Mouse (Mus musculus) layer of hippocampus, adult 2 months (tissue): Measurements from ENCODE around the gene Gm49396. TPM values are rescaled to one million over a fixed set of nuclear protein-coding genes. Genes with fewer than 3 reads are reported as not detected.

ENCODE experiments used
- DNase-seq, 2 experiments: peaks; one replicate each; pipeline ENCODE4 v3.0.0; 2022; ENCODE audit warnings: low spot score in 2 of 2
- H3K27ac ChIP-seq: fragments of 200-600 bp; 2 replicates; pipeline ENCODE4 v1.8.1; 2022
- H3K4me3 ChIP-seq: fragments of 200-600 bp; 2 replicates; pipeline ENCODE4 v1.8.1; 2022; ENCODE audit warnings: mild to moderate bottlenecking
- CTCF ChIP-seq: fragments of 200-600 bp; conservative IDR thresholded peaks from 2 replicates; pipeline ENCODE4 v1.8.1; 2022; ENCODE audit warnings: antibody characterized with exemption, mild to moderate bottlenecking, moderate library complexity
- microRNA-seq, 2 experiments: library from miRNA; unstranded; fragments of <30 nt; microRNA quantifications; one replicate each; pipeline ENCODE4 v1.2.0; 2021
- total RNA-seq, 2 experiments: library from RNA; stranded (reverse); gene quantifications; 2 replicates each; pipeline ENCODE4 v1.2.3; 2021

Gm49396 gene
- total RNA-seq, 2 experiments from 2014 or later = 9.0 to 11.4 TPM

- no peak for DNase-seq
- H3K4me3 ChIP-seq = no peak within 1 kb of the TSS
- no peak for TF ChIP-seq CTCF
- H3K27ac ChIP-seq = no peak within 1 kb of the TSS
Measured at GRCm38 (mm10) chr7:30612654-30613402, 49.7 kb downstream of the Gm49396 start, which contains the start of gene Upk1a. Upk1a (minus strand) TSS chr7:30612847.

- Histone ChIP-seq H3K27ac (no peak overlapping the region), H3K4me3 (no peak overlapping the region)
- TF ChIP-seq CTCF = peak; percentile 85
- peak in 1 of 2 experiments; percentile 50 for DNase-seq
Measured at GRCm38 (mm10) chr7:30613529-30614112, 50.5 kb downstream of the Gm49396 start.

GRCm38 (mm10) chr7:30614454-30614853 is 51.3 kb downstream of the Gm49396 start:
- DNase-seq = no peak
- Histone ChIP-seq H3K27ac (no peak overlapping the region), H3K4me3 (no peak overlapping the region)
- peak; percentile 59 for TF ChIP-seq CTCF

GRCm38 (mm10) chr7:30615049-30615760 is 52.1 kb downstream of the Gm49396 start:
- no peak for TF ChIP-seq CTCF
- H3K27ac ChIP-seq = no peak overlapping the region
- DNase-seq = no peak
- no peak overlapping the region for H3K4me3 ChIP-seq

Small RNAs within 50 kb of the gene (microRNA-seq; reads per million reads assigned to microRNA genes)
- 0.96 to 1.1 reads per million in 2 experiments for gene Gm38670
- gene Mir3569 = 0 to 0.92 reads per million in 2 experiments

Other genes with a start within 250 kb of the Gm49396 start
- 10 to 100 TPM in 1 of 2 experiments, 1 to 10 TPM in 1; 9.4 to 14.2 TPM for gene Syne4, start 248.5 kb upstream of the Gm49396 start, total RNA-seq
- gene E130208F15Rik, start 241.6 kb upstream of the Gm49396 start, total RNA-seq = under 1 TPM; 0.41 to 0.81 TPM
- gene Sdhaf1, start 239.4 kb upstream of the Gm49396 start, total RNA-seq = 1 to 10 TPM; 6.7 to 7.3 TPM
- gene Lrfn3, start 200.6 kb upstream of the Gm49396 start, total RNA-seq = 10 to 100 TPM; 32.4 to 34.6 TPM
- gene Tyrobp, start 149.6 kb upstream of the Gm49396 start, total RNA-seq = 10 to 100 TPM; 26.7 to 32.6 TPM
- gene Hcst, start 143.5 kb upstream of the Gm49396 start, total RNA-seq = 1 to 10 TPM in 1 of 2 experiments, not detected in 1; 1.5 TPM
- 1 to 10 TPM; 2.8 to 3.0 TPM for gene Nfkbid, start 141.6 kb upstream of the Gm49396 start, total RNA-seq
- gene Aplp1, start 117.8 kb upstream of the Gm49396 start, total RNA-seq = 1,000 to 10,000 TPM; 1,283 to 1,305 TPM
- 10 to 100 TPM; 15.0 to 20.4 TPM for gene Kirrel2, start 105.7 kb upstream of the Gm49396 start, total RNA-seq
- gene Nphs1, start 105.0 kb upstream of the Gm49396 start, total RNA-seq = 1 to 10 TPM; 1.2 to 1.3 TPM
- not detected for gene Prodh2, start 69.7 kb upstream of the Gm49396 start, total RNA-seq
- gene Arhgap33, start 28.3 kb upstream of the Gm49396 start, total RNA-seq = 100 to 1,000 TPM; 101 to 119 TPM
- 1 to 10 TPM; 2.7 to 4.8 TPM for gene Hspb6, start 11.2 kb upstream of the Gm49396 start, total RNA-seq
- gene Proser3, start 11.0 kb upstream of the Gm49396 start, total RNA-seq = 1 to 10 TPM; 4.0 to 4.1 TPM
- 10 to 100 TPM; 45.5 to 47.6 TPM for gene Lin37, start 3.5 kb upstream of the Gm49396 start, total RNA-seq
- gene U2af1l4, start within 50 bp of the Gm49396 start, total RNA-seq = 10 to 100 TPM; 71.4 to 90.8 TPM
- 10 to 100 TPM; 79.9 to 92.3 TPM for gene Psenen, start 283 bp downstream of the Gm49396 start, total RNA-seq
- gene Igflr1, start 2.1 kb downstream of the Gm49396 start, total RNA-seq = 1 to 10 TPM; 6.4 to 6.5 TPM
- 10 to 100 TPM; 49.8 to 57.5 TPM for gene Kmt2b, start 25.4 kb downstream of the Gm49396 start, total RNA-seq
- gene Zbtb32, start 35.6 kb downstream of the Gm49396 start, total RNA-seq = not detected
- under 1 TPM in 1 of 2 experiments, not detected in 1; 0.69 TPM for gene Upk1a, start 49.5 kb downstream of the Gm49396 start, total RNA-seq
- 100 to 1,000 TPM; 552 to 568 TPM for gene Cox6b1, start 62.8 kb downstream of the Gm49396 start, total RNA-seq
- gene Etv2, start 72.5 kb downstream of the Gm49396 start, total RNA-seq = not detected
- gene Rbm42, start 87.0 kb downstream of the Gm49396 start, total RNA-seq = 10 to 100 TPM; 69.5 to 72.6 TPM
- gene Haus5, start 101.7 kb downstream of the Gm49396 start, total RNA-seq = 1 to 10 TPM; 6.6 to 6.8 TPM
- gene Pmis2, start 108.3 kb downstream of the Gm49396 start, total RNA-seq = not detected
- not detected for gene 2200002J24Rik, start 135.6 kb downstream of the Gm49396 start, total RNA-seq
- under 1 TPM; 0.38 to 0.47 TPM for gene Atp4a, start 148.9 kb downstream of the Gm49396 start, total RNA-seq
- gene Tmem147, start 166.2 kb downstream of the Gm49396 start, total RNA-seq = 100 to 1,000 TPM; 108 to 112 TPM
- not detected for gene Gapdhs, start 180.3 kb downstream of the Gm49396 start, total RNA-seq
- 1 to 10 TPM; 4.9 to 6.1 TPM for gene Sbsn, start 188.1 kb downstream of the Gm49396 start, total RNA-seq
- gene Dmkn, start 200.4 kb downstream of the Gm49396 start, total RNA-seq = under 1 TPM; 0.56 to 1.00 TPM
- gene Krtdap, start 224.6 kb downstream of the Gm49396 start, total RNA-seq = not detected